Mouse (Mus musculus) thymus, adult 2 months (tissue): ENCODE data around the gene Cep57l1.

Experiments used
- CTCF ChIP-seq: fragments of 200-500 bp; IDR thresholded peaks from 2 replicates; pipeline ENCODE4 v1.5.1; 2012; ENCODE audit warnings: mild to moderate bottlenecking, control low read depth, low read length, moderate library complexity, borderline replicate concordance; ENCODE audit not compliant: control insufficient read depth, poor library complexity, insufficient read depth; ENCODE audit errors: extremely low read depth
- POLR2A ChIP-seq: fragments of 200-500 bp; IDR thresholded peaks from 2 replicates; pipeline ENCODE4 v1.6.1; 2012; ENCODE audit warnings: mild to moderate bottlenecking, low read length, control low read depth, moderate library complexity; ENCODE audit not compliant: control insufficient read depth, poor library complexity, insufficient read depth; ENCODE audit errors: extremely low read depth

DNA sequence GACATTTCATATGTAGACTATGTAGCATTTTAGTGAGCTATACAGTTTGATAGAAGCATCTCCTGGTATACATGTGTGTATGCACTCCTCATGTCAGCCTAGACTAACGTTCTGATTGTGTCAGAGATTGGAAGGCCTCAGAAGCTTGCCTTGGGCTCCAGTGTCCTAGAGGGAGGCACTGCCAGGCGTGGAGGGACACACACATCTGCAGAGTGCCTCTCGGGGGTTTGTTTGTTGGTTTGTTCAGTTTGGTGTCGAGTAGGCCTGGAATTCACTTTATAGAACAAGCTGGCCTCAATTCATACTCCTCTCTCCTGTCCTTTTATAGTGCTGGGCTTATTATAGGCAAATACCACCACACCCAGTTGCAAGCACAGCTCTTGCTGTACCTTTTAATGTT lies 16.3 kb upstream of the Cep57l1 start:
- TF ChIP-seq CTCF, result no peak
- no peak for TF ChIP-seq POLR2A
